Mouse (Mus musculus) stomach, embryonic 15.5 days (tissue): ENCODE data around the gene Ddias. TPM values are rescaled to one million over a fixed set of nuclear protein-coding genes. Genes with fewer than 3 reads are reported as not detected.

ENCODE experiments used
- ATAC-seq: fragments of 200-750 bp; cut with Nextera tagmentation; 2 replicates; pipeline ENCODE4 v1.8.0; 2017; ENCODE audit warnings: low read depth, moderate number of reproducible peaks, moderate TSS enrichment; ENCODE audit not compliant: insufficient read depth, low FRiP score
- H3K27ac ChIP-seq: fragments of 300-500 bp; sonication (generic); 2 replicates; pipeline ENCODE4 v1.5.1; 2015; ENCODE audit warnings: mild to moderate bottlenecking, inconsistent platforms
- H3K27me3 ChIP-seq: fragments of 300-500 bp; sonication (generic); replicated peaks from 2 replicates; pipeline ENCODE4 v1.6.1; 2015; ENCODE audit warnings: inconsistent platforms
- H3K36me3 ChIP-seq: fragments of 300-500 bp; sonication (generic); 2 replicates; pipeline ENCODE4 v1.6.1; 2015; ENCODE audit warnings: inconsistent platforms
- H3K4me1 ChIP-seq: fragments of 300-500 bp; sonication (generic); 2 replicates; pipeline ENCODE4 v1.6.1; 2015; ENCODE audit warnings: inconsistent platforms
- H3K4me2 ChIP-seq: fragments of 300-500 bp; sonication (generic); 2 replicates; pipeline ENCODE4 v1.6.1; 2015; ENCODE audit warnings: mild to moderate bottlenecking, inconsistent platforms
- H3K4me3 ChIP-seq: fragments of 300-500 bp; sonication (generic); replicated peaks from 2 replicates; pipeline ENCODE4 v1.5.1; 2015; ENCODE audit warnings: inconsistent platforms
- H3K9ac ChIP-seq: fragments of 300-500 bp; sonication (generic); 2 replicates; pipeline ENCODE4 v1.6.1; 2015; ENCODE audit warnings: inconsistent platforms
- H3K9me3 ChIP-seq: fragments of 300-500 bp; sonication (generic); 2 replicates; pipeline ENCODE4 v1.6.1; 2016; ENCODE audit warnings: inconsistent platforms
- WGBS: fragments of 180-500 bp; shearing (Covaris S2); methylation state at CpG from one replicate; pipeline ENCODE4 v1.1.7; 2015; 5-methylcytosine and 5-hydroxymethylcytosine counted together
- polyA plus RNA-seq: library from polyadenylated mRNA; unstranded; fragments of >200 nt; fragmentation: Nextera tagmentation; extraction: Ambion mirVana; gene quantifications from 2 replicates; pipeline ENCODE4 v1.2.1, GENCODE M21; 2015

Ddias gene
- polyA plus RNA-seq, 1 experiment from 2014 or later = 11.4 TPM

DNA sequence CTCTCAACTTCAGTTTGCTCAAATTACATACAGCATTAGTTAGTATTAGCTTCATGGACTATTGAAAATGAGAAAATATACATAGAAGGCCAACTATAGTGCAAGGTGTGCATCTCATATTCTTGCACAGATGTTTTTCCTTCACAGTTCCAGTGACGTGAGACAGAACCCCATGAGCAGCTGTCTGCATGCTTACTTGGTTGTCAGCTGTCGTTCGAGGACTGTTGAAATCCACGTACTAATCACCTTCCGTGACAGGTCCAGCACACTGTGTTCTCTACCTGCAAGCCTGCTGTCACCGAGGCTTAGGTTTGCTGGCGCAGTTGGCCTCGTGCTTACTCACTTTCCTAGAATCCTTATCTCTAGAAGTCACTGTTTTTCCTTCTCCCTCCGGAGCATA, 56.2 kb downstream of the Ddias start:
- H3K9me3 ChIP-seq = no peaks in the 10 kb centered on the region
- H3K9ac ChIP-seq = no peak overlapping the region
- no peak for ATAC-seq
- peaks cover 9% of the 10 kb centered on the region; the same call in 1 of the 2 replicates for H3K4me1 ChIP-seq
- H3K4me3 ChIP-seq = no peak overlapping the region
- H3K27me3 ChIP-seq = no peaks in the 10 kb centered on the region
- 68% methylated on average over 9 of the region's 9 CpGs for WGBS
- H3K36me3 ChIP-seq = no peaks in the 10 kb centered on the region
- no peak overlapping the region for H3K4me2 ChIP-seq
- no peak overlapping the region for H3K27ac ChIP-seq

DNA sequence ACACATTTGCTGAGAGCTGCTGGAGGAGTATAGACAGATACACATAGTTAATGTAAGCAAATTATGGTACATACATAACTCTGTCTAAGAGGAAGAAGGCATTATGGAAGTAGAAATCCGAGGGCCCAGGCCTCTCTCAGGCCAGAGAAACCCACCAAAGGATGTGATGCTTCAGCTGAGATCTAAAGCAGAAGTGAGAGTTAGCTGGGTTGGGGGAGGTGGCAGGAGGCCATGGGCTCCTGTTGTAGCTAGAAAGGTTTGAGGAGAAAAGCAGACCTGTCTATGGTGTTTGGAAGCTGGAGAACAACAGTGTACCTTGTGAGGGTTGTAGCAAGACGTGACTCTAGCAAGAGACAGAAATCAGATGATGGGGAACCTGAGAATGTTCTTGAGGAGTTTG, 56.8 kb downstream of the Ddias start:
- peaks cover 3% of the 10 kb centered on the region; the same call in 1 of the 2 replicates for H3K4me1 ChIP-seq
- ATAC-seq = no peak
- H3K27ac ChIP-seq = no peak overlapping the region
- no peak overlapping the region for H3K4me3 ChIP-seq
- no peaks in the 10 kb centered on the region for H3K9me3 ChIP-seq
- H3K27me3 ChIP-seq = no peaks in the 10 kb centered on the region
- 70% methylated on average over 2 of the region's 2 CpGs for WGBS
- no peaks in the 10 kb centered on the region for H3K36me3 ChIP-seq
- no peak overlapping the region for H3K4me2 ChIP-seq
- H3K9ac ChIP-seq = no peak overlapping the region

DNA sequence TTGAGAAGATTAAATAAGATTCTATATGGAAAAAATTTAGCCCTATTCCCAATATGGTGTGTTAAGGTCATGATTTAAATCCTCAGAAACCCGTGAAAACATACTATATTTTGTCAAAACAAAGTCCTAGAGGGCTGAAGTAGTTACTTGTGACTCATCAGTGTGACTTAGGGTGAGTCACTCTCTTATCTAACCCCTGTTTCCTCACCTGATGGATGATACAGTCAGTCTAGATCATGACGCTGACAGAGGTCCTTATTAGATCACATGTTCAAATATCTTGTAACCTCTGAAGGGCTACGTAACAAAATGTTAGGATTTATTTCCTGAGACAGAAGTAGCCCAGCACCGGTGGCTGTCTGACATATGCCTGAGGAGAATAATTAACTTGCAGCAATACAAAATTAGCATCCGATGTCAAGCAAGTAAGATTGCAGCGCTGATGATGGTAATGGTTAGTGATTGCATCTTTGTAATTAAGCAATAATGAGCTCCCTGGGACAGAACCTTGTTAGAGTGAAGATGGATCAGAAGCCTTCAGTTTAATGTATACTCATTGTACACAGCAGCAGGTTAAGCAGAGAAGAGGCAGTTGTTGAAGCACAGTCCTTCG, 62.3 kb downstream of the Ddias start:
- Histone ChIP-seq H3K9me3 (no peaks in the 10 kb centered on the region), H3K4me2 (no peak overlapping the region), H3K27ac (no peak overlapping the region), H3K9ac (no peak overlapping the region), H3K4me1 (no peaks in the 10 kb centered on the region), H3K4me3 (no peak overlapping the region), H3K36me3 (no peaks in the 10 kb centered on the region), H3K27me3 (no peaks in the 10 kb centered on the region)
- WGBS = 75% methylated on average over 7 of the region's 7 CpGs
- ATAC-seq = no peak

Other genes starting within 250 kb of the Ddias start
- gene Ankrd42, start 237.1 kb downstream of the Ddias start, polyA plus RNA-seq = 5.0 and 5.8 TPM in 2 replicates
- gene Pcf11, start 204.3 kb downstream of the Ddias start, polyA plus RNA-seq = 23.1 and 24.4 TPM in 2 replicates
- 18.4 and 23.9 TPM in 2 replicates for gene Rab30, start 132.6 kb downstream of the Ddias start, polyA plus RNA-seq
- 23.9 and 24.7 TPM in 2 replicates for gene Prcp, start 223 bp upstream of the Ddias start, polyA plus RNA-seq
- 5.9 and 6.1 TPM in 2 replicates for gene Fam181b, start 205.6 kb upstream of the Ddias start, polyA plus RNA-seq